Mouse (Mus musculus) G1E (cell line): ENCODE results near the gene Olfr73.

Experiments
- CTCF ChIP-seq: IDR thresholded peaks from 2 replicates; pipeline ENCODE4 v1.5.1; 2012; ENCODE audit warnings: low read depth, low read length, inconsistent platforms, mixed read lengths
- GATA1 ChIP-seq: IDR thresholded peaks from 2 replicates; pipeline ENCODE4 v1.6.1; 2012; ENCODE audit warnings: borderline replicate concordance, low read length, inconsistent platforms, mixed read lengths
- GATA2 ChIP-seq: IDR thresholded peaks from 2 replicates; pipeline ENCODE4 v1.6.1; 2012; ENCODE audit warnings: low read depth, low read length, inconsistent platforms, borderline replicate concordance
- TAL1 ChIP-seq: conservative IDR thresholded peaks from 2 replicates; pipeline ENCODE4 v1.6.1; 2012; ENCODE audit warnings: low read depth, low read length, inconsistent platforms, mixed read lengths

GRCm38 (mm10) chr2:88051029-88051428 lies 13.5 kb upstream of the Olfr73 start, which contains the start of gene Olfr1162:
- TF ChIP-seq CTCF (no peak), GATA1 (no peak), TAL1 (no peak), GATA2 (no peak)
